Mouse (Mus musculus) stomach, embryonic 16.5 days (tissue): ENCODE results near the gene Ppm1h. TPM values are rescaled to one million over a fixed set of nuclear protein-coding genes. Genes with fewer than 3 reads are reported as not detected.

Experiments
- ATAC-seq: fragments of 200-750 bp; cut with Nextera tagmentation; 2 replicates; pipeline ENCODE4 v1.8.0; 2017; ENCODE audit warnings: moderate number of reproducible peaks, moderate TSS enrichment; ENCODE audit not compliant: insufficient read depth, low FRiP score
- H3K27ac ChIP-seq: fragments of 300-500 bp; sonication (generic); 2 replicates; pipeline ENCODE4 v1.5.1; 2014; ENCODE audit warnings: low read length
- H3K27me3 ChIP-seq: fragments of 300-500 bp; sonication (generic); 2 replicates; pipeline ENCODE4 v1.6.1; 2014; ENCODE audit warnings: low read length, control low read depth, mixed read lengths; ENCODE audit not compliant: control insufficient read depth, insufficient read depth
- H3K36me3 ChIP-seq: fragments of 300-500 bp; sonication (generic); 2 replicates; pipeline ENCODE4 v1.6.1; 2014; ENCODE audit warnings: low read length; ENCODE audit not compliant: control insufficient read depth, insufficient read depth
- H3K4me1 ChIP-seq: fragments of 300-500 bp; sonication (generic); 2 replicates; pipeline ENCODE4 v1.6.1; 2014; ENCODE audit warnings: low read length, control low read depth, mixed read lengths; ENCODE audit not compliant: control insufficient read depth, insufficient read depth
- H3K4me2 ChIP-seq: fragments of 300-500 bp; sonication (generic); 2 replicates; pipeline ENCODE4 v1.6.1; 2014; ENCODE audit warnings: low read depth, low read length, mixed read lengths
- H3K4me3 ChIP-seq: fragments of 300-500 bp; sonication (generic); replicated peaks from 2 replicates; pipeline ENCODE4 v1.5.1; 2014; ENCODE audit warnings: mild to moderate bottlenecking, low read length
- H3K9ac ChIP-seq: fragments of 300-500 bp; sonication (generic); 2 replicates; pipeline ENCODE4 v1.6.1; 2014; ENCODE audit warnings: low read length
- H3K9me3 ChIP-seq: fragments of 300-500 bp; sonication (generic); replicated peaks from 2 replicates; pipeline ENCODE4 v1.6.1; 2016; ENCODE audit warnings: low read length, control low read depth; ENCODE audit not compliant: control insufficient read depth
- WGBS: fragments of 180-500 bp; shearing (Covaris S2); extraction: QIAGEN DNeasy Blood & Tissue Kit; methylation state at CpG from one replicate; pipeline ENCODE4 v1.1.7; 2014; 5-methylcytosine and 5-hydroxymethylcytosine counted together
- polyA plus RNA-seq: library from polyadenylated mRNA; unstranded; fragments of >200 nt; fragmentation: Nextera tagmentation; extraction: Ambion mirVana; gene quantifications from 2 replicates; pipeline ENCODE4 v1.2.1, GENCODE M21; 2015

Gene Ppm1h
- polyA plus RNA-seq, 1 experiment from 2014 or later, result 10.3 TPM

DNA sequence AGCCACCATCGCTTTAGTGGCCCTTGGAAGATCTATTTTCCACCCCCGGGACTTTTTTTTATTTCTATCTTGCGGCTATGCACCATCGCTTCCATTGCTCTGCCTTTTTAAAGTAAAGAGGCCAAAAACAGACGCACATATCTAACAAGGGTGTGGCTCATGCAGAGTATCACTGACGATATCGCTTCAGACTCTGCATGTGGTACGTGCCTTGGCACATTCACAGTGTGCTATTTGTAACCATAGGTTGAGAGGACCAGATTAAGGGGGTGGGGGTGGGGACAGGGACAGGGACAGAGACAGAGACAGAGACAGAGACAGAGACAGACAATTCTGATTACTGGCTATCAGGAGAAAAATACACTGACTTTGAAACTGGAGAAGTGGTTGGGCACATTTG is 164.4 kb downstream of the Ppm1h start:
- H3K27me3 ChIP-seq, result no peaks in the 10 kb centered on the region

DNA sequence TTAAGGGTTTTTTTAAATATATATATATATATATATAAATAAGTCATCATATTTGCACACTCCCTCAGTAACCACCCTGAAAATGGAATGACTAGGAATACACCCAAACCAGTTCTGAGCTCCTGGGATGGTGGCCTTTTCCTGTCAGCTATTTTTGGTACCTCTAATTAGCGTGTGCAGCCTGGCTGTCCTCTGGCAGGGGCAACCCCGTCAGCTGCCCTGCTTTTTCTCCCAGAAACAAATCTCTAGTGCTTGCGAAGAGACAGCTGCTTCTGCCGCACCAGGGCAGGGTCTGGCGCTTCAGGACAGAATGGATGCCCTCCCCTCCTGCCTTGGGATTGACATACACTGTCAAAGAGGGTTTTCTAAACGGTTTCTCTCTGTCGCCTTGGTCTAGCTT is 166.9 kb downstream of the Ppm1h start:
- no peaks in the 10 kb centered on the region for H3K36me3 ChIP-seq
- no peaks in the 10 kb centered on the region for H3K27me3 ChIP-seq
- no peak for ATAC-seq
- no peak overlapping the region for H3K4me3 ChIP-seq
- H3K9ac ChIP-seq, result no peak overlapping the region
- H3K4me2 ChIP-seq, result no peak overlapping the region
- H3K9me3 ChIP-seq, result peaks cover 11% of the 10 kb centered on the region
- no peaks in the 10 kb centered on the region; the same call in 1 of the 2 replicates for H3K4me1 ChIP-seq
- WGBS, result 62% methylated on average over 7 of the region's 7 CpGs
- H3K27ac ChIP-seq, result no peak overlapping the region

More for the DNA sequence above, 164.4 kb downstream of the Ppm1h start:
- 92% methylated on average over 8 of the region's 8 CpGs for WGBS
- H3K9ac ChIP-seq, result no peak overlapping the region
- H3K4me3 ChIP-seq, result no peak overlapping the region
- no peaks in the 10 kb centered on the region; the same call in 1 of the 2 replicates for H3K4me1 ChIP-seq
- H3K27ac ChIP-seq, result no peak overlapping the region
- H3K36me3 ChIP-seq, result no peaks in the 10 kb centered on the region
- no peak for ATAC-seq
- peaks cover 18% of the 10 kb centered on the region for H3K9me3 ChIP-seq
- H3K4me2 ChIP-seq, result no peak overlapping the region

DNA sequence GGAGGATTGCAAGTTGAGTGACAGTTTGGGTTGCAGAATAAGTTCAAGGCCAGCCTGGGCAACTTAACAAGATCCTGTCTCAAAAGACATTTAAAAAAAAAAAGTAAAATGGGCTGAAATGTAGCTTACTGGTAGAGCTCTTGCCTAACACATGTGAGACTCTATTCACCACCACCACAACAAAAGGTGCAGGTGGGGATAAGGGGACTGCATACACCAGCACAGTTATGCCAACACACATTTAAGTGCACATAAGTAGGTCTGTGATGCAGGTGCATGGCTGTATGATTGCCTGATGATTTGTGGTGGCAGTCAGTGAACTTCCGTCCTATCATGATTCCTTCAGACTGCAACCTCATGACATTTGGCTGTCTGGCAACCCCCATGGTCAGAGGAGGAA is 167.9 kb downstream of the Ppm1h start:
- Histone ChIP-seq H3K9me3 (peaks cover 3% of the 10 kb centered on the region; the same call in 1 of the 2 replicates), H3K27me3 (no peaks in the 10 kb centered on the region), H3K4me3 (no peak overlapping the region), H3K36me3 (no peaks in the 10 kb centered on the region), H3K27ac (no peak overlapping the region), H3K4me2 (no peak overlapping the region), H3K9ac (no peak overlapping the region), H3K4me1 (no peaks in the 10 kb centered on the region; the same call in 1 of the 2 replicates)
- WGBS, result 96% methylated on average over 1 of the region's 1 CpGs
- no peak for ATAC-seq

DNA sequence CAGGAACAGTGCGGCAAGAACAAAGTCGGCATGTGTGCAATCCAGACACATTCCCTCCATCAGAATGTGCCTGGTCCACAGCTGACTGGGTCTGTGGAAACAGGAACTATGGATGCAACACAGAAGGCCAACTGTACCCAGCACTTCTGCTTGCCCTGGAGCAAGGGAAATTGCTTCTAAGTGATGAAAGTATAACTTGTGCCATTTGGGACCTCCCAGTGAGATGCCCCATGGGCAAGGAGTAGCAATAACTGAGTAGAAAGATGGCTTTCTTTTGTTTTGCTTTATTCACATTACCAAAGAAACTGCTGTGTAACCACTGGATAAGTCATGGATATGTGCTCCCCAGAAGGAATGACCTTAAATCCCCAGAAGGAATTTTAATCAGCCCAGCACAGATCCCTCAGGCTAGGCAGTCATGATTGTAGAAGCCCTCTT is 169.5 kb downstream of the Ppm1h start:
- H3K27ac ChIP-seq, result no peak overlapping the region
- no peak overlapping the region for H3K4me3 ChIP-seq
- 70% methylated on average over 2 of the region's 2 CpGs for WGBS
- H3K4me2 ChIP-seq, result no peak overlapping the region
- no peak overlapping the region for H3K9ac ChIP-seq
- no peaks in the 10 kb centered on the region for H3K36me3 ChIP-seq
- no peaks in the 10 kb centered on the region for H3K27me3 ChIP-seq
- H3K9me3 ChIP-seq, result no peaks in the 10 kb centered on the region
- ATAC-seq, result no peak
- H3K4me1 ChIP-seq, result no peaks in the 10 kb centered on the region; the same call in 1 of the 2 replicates

DNA sequence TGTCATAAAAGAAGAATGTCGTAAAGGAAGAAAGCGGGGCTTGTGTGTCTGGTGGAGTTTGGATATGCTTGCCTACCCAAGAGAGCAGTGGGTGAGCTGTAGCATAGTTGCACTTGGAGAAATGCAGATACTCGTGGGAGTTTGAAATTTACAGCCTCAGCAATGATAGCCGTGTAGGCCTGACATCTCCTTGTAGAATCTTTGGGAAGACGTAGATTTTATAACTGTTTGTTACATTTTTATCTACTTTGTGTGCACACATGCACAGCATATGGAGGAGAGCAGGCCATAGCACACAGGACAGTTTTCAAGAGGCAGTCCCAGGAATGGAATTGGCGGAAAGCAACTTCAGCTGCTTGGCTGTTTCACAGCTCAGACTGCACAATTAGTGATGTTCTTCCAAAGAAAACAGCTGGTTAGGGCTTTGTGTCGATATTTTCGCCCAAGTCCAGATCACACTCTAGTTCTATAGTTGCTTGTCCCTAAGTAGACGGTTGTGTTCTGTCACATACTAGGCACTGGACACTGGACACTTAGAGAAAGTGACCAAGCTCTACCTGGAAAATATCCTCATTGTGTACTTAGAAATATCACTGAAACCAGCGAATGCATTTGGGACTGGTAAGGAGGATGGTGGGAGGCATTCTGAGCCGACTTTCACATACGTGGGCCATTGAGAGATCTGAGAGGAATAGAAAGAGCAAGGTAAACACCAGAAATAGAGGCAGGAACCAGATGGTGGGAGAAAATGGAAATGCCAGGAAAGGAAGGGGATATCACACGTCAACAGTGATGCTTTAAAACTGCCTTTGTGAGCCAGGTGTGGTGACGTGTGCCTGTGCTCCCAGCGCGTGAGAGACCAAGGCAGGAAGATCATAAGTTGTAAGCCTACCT is 173.0 kb downstream of the Ppm1h start:
- WGBS, result 84% methylated on average over 16 of the region's 16 CpGs
- H3K4me3 ChIP-seq, result no peak overlapping the region
- no peak overlapping the region for H3K9ac ChIP-seq
- H3K9me3 ChIP-seq, result no peaks in the 10 kb centered on the region
- no peaks in the 10 kb centered on the region; the same call in 1 of the 2 replicates for H3K4me1 ChIP-seq
- H3K27ac ChIP-seq, result no peak overlapping the region
- no peak overlapping the region for H3K4me2 ChIP-seq
- no peaks in the 10 kb centered on the region for H3K27me3 ChIP-seq
- no peaks in the 10 kb centered on the region for H3K36me3 ChIP-seq
- no peak for ATAC-seq

DNA sequence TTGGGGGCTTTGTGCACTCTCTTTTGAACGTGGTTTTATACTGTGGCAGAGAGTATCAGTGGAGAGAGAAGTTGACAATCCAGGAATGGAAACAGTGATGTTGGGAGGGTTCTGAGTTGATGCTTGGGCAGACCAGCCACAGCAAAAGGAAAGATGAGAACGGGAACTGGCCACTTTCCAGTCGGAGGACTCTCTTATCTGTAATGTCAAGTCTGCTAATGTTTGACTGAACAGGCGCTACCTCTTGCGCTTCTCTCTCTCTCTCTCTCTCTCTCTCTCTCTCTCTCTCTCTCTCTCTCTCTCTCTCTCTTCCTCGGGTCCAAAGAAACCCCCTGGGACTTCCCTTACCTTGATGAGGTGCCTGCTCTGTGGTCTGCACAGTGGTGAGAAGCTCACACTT is 176.0 kb downstream of the Ppm1h start:
- Histone ChIP-seq H3K4me1 (no peaks in the 10 kb centered on the region), H3K4me2 (no peak overlapping the region), H3K9me3 (no peaks in the 10 kb centered on the region), H3K27ac (no peak overlapping the region), H3K27me3 (no peaks in the 10 kb centered on the region), H3K36me3 (no peaks in the 10 kb centered on the region), H3K4me3 (no peak overlapping the region), H3K9ac (no peak overlapping the region)
- 64% methylated on average over 6 of the region's 6 CpGs for WGBS
- ATAC-seq, result no peak

DNA sequence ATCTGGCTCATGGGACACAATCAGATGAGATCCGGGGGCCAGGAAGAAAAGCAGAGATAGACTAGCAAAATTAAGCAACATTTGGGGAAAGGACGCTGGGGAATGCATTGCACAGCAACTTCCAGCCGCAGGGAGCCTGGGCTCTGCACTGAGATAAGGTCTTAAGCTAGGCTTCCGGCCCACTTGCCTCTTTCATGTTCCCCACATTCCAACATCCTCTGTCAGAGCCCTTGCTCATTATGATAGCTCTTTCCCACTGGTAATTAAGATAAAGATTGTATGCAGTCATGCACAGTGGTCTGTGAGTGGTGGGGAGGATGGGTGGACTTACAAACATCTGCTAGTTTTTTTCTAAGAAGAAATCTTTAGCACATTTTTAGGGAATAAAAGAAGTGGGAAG is 176.6 kb downstream of the Ppm1h start:
- Histone ChIP-seq H3K4me2 (no peak overlapping the region), H3K9ac (no peak overlapping the region), H3K9me3 (no peaks in the 10 kb centered on the region), H3K4me1 (no peaks in the 10 kb centered on the region), H3K27me3 (no peaks in the 10 kb centered on the region), H3K4me3 (no peak overlapping the region), H3K36me3 (no peaks in the 10 kb centered on the region), H3K27ac (no peak overlapping the region)
- ATAC-seq, result no peak
- 58% methylated on average over 4 of the region's 4 CpGs for WGBS

DNA sequence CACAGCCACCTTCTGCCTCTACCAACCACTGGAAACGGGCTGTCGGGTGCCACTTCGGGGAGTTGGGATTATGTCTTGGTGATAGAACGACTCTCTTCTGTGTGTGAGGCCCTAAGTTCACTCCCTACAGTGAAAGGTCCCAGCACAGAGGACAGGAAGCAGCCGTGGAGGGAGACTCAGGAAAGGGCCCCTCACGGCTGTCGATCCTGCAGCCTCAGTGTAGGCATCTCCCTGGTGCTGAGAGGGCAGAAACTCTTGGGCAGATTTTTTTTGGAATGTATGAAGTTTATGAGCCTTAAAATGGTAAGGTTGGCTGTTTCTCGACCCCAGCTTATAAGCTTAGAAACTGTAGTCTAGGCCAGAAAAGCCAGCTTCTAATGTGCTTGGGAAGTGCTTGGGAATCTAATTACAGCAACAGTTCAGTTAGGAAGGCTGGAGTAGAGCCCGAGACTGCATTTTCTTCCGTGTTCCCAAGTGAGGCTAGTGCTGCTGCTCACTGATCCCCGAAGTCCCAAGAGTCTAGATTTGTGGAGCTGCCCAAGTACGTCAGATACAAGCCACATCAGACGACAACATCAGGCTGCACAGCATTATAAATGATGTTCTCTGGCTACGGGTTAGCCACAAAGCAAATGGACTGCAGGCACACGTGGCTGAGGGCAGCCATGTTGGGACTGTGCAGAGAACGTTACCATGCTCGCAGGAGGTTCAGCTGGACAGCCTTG is 177.6 kb downstream of the Ppm1h start:
- Histone ChIP-seq H3K4me1 (no peaks in the 10 kb centered on the region), H3K4me2 (no peak overlapping the region), H3K4me3 (no peak overlapping the region), H3K9ac (no peak overlapping the region), H3K9me3 (no peaks in the 10 kb centered on the region), H3K27me3 (no peaks in the 10 kb centered on the region), H3K36me3 (no peaks in the 10 kb centered on the region), H3K27ac (peak overlapping the region; percentile 46; the same call in 1 of the 2 replicates)
- no peak for ATAC-seq
- WGBS, result 62% methylated on average over 17 of the region's 17 CpGs

DNA sequence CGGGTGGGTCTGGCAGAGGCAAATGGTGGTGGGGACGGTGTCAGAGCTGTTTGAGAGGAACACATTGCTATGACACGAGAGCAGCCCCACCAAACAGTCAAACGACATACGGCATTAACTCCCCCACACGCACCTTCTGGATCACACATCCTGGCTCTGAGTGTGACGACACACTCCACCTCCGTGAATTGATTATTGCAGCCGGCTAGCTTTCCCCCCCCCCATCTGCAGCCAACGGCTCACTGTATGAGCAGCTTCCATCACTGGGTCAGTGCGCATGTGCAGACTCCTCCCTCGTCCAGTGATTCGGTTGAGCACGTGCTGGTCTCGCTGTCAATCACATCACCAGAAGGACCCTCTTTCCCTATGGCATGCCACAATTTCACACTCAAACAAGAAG is 178.6 kb downstream of the Ppm1h start:
- H3K4me1 ChIP-seq, result peaks cover 3% of the 10 kb centered on the region; the same call in 1 of the 2 replicates
- no peak overlapping the region for H3K27ac ChIP-seq
- no peak overlapping the region for H3K4me2 ChIP-seq
- no peaks in the 10 kb centered on the region for H3K36me3 ChIP-seq
- H3K27me3 ChIP-seq, result no peaks in the 10 kb centered on the region
- 87% methylated on average over 15 of the region's 15 CpGs for WGBS
- H3K9ac ChIP-seq, result no peak overlapping the region
- no peaks in the 10 kb centered on the region for H3K9me3 ChIP-seq
- ATAC-seq, result no peak
- no peak overlapping the region for H3K4me3 ChIP-seq
